Mouse (Mus musculus): ENCODE results near the gene Lsm4. TPM values are rescaled to one million over a fixed set of nuclear protein-coding genes. Genes with fewer than 3 reads are reported as not detected.

The Lsm4 gene
- total and polyA plus RNA-seq, 2 experiments from 2014 or later = 157 to 312 TPM

DNA sequence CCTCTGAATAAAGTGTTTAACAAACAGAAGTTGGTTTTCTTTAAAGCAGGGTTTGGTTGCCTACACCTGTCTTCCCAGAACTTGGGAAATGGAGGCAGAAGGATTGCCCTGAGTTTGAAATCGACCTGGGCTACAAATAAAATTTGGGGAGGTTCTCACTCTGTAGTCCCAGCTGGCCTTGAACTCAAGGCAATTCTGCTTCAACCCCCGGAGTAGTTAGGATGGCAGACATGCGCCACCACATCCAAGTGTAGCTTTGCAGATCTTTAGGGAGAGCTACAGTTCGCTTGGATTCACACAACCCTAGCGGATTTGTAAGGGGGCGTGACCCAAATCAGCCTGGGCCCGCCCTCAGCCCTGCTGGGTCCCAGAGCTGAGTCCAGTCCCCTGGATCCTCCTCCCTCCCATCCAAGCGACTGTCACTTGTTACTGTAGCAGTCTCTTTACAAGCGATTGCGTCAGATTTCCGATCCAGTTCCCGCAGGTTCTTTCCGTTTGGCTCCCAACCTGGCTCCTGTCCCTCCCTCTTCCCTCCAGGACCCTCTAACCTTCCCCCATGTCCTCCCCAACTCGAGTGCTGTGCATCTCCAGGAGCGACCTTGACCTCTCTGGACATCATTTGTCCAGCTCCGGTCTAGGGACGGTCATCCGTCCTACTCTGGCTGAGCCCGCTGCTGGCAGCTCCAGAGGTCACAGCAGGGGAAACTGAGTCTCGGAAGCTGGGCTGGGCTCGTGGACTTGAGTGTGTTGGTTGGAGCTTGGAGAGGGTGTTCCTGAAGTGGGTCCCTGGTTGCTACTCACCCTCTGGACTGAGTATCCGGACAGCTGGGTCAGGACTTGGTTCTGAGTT is 42.3 kb upstream of the Lsm4 start:
- ATAC-seq (ENCODE audit: low FRiP score) = no peak
- Histone ChIP-seq H3K9ac (replicated peaks; ENCODE audit: low read length, poor library complexity, severe bottlenecking) (0 out of 2 replicates have a peak overlapping the region, but pooled peaks have one; percentile 4), H3K4me3 (ENCODE audit: low read depth, low read length) (no peak overlapping the region), H3K4me1 (ENCODE audit: insufficient read depth, low read length) (no peaks in the 10 kb centered on the region), H3K27me3 (ENCODE audit: insufficient read depth, low read length) (peaks cover 7% of the 10 kb centered on the region; the same call in 1 of the 2 replicates), H3K36me3 (ENCODE audit: insufficient read depth, low read length) (no peaks in the 10 kb centered on the region), H3K9me3 (ENCODE audit: low read length) (no peaks in the 10 kb centered on the region), H3K27ac (ENCODE audit: low read depth, low read length) (no peak overlapping the region), H3K4me2 (ENCODE audit: low read depth, low read length, poor library complexity, severe bottlenecking) (peak overlapping the region; percentile 60; the same call in 1 of the 2 replicates)
- 15% methylated on average over 22 of the region's 22 CpGs for WGBS
- peak; percentile 45 for DNase-seq (ENCODE audit: low spot score)
- no peak for TF ChIP-seq CTCF (IDR thresholded peaks at IDR 0.05)

GRCm38 (mm10) chr8:70631436-70631835 is 41.6 kb upstream of the Lsm4 start:
- ATAC-seq (ENCODE audit: low FRiP score) = no peak
- no peak for TF ChIP-seq CTCF (IDR thresholded peaks at IDR 0.05)
- Histone ChIP-seq H3K36me3 (ENCODE audit: insufficient read depth, low read length) (no peaks in the 10 kb centered on the region), H3K4me1 (ENCODE audit: insufficient read depth, low read length) (no peaks in the 10 kb centered on the region), H3K27me3 (ENCODE audit: insufficient read depth, low read length) (peaks cover 7% of the 10 kb centered on the region; the same call in 1 of the 2 replicates), H3K9ac (replicated peaks; ENCODE audit: low read length, poor library complexity, severe bottlenecking) (no peak overlapping the region), H3K4me3 (ENCODE audit: low read depth, low read length) (no peak overlapping the region), H3K9me3 (ENCODE audit: low read length) (no peaks in the 10 kb centered on the region), H3K4me2 (ENCODE audit: low read depth, low read length, poor library complexity, severe bottlenecking) (no peak overlapping the region), H3K27ac (ENCODE audit: low read depth, low read length) (no peak overlapping the region)
- WGBS = 17% methylated on average over 24 of the region's 24 CpGs
- DNase-seq (ENCODE audit: low spot score) = no peak

DNA sequence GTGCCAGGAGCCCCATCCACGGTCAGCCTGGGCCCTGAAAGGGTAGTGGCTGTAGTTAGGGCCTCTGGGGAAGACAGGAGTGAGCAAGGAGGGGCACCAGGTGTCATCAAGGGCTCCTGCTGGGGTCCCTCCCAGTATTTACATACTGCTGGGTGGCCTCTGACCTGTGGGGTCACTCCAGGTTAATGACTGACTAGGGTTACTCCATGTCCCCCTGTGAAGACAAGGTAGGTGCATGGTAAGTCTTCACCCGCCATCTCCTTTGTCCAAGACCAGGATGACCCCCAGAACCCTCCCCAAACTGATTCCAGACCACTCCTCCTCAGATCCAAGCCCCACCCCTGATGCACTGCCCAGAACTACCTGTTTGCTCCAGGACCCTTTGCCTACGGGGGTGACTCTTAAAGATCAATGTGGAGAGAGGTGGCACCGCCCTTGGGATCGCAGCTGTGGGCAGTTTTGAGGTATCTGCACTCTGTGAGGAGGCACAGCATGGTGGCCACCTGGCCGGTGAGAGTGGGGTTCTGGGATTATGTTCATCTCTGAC is 40.6 kb upstream of the Lsm4 start, which contains the start of gene Gdf15:
Gdf15 (minus strand) TSS at position 111 of the 547 bp plus-strand sequence.
- Histone ChIP-seq H3K27ac (ENCODE audit: low read depth, low read length) (no peak within 1 kb of the TSS), H3K9ac (replicated peaks; ENCODE audit: low read length, poor library complexity, severe bottlenecking) (no peak within 1 kb of the TSS), H3K4me2 (ENCODE audit: low read depth, low read length, poor library complexity, severe bottlenecking) (no peak within 1 kb of the TSS), H3K27me3 (ENCODE audit: insufficient read depth, low read length) (peaks cover 7% of the 10 kb centered on the region; the same call in 1 of the 2 replicates), H3K4me1 (ENCODE audit: insufficient read depth, low read length) (no peaks in the 10 kb centered on the region), H3K9me3 (ENCODE audit: low read length) (no peaks in the 10 kb centered on the region), H3K36me3 (ENCODE audit: insufficient read depth, low read length) (no peaks in the 10 kb centered on the region), H3K4me3 (ENCODE audit: low read depth, low read length) (no peak within 1 kb of the TSS)
- DNase-seq (ENCODE audit: low spot score) = no peak
- no peak for ATAC-seq (ENCODE audit: low FRiP score)
- no peak for TF ChIP-seq CTCF (IDR thresholded peaks at IDR 0.05)
- 82% methylated on average over 6 of the region's 6 CpGs for WGBS

- Histone ChIP-seq H3K4me3 (ENCODE audit: low read depth, low read length) (no peak overlapping the region), H3K4me2 (ENCODE audit: low read depth, low read length, poor library complexity, severe bottlenecking) (no peak overlapping the region), H3K9me3 (ENCODE audit: low read length) (no peaks in the 10 kb centered on the region), H3K27ac (ENCODE audit: low read depth, low read length) (no peak overlapping the region), H3K36me3 (ENCODE audit: insufficient read depth, low read length) (no peaks in the 10 kb centered on the region), H3K9ac (replicated peaks; ENCODE audit: low read length, poor library complexity, severe bottlenecking) (no peak overlapping the region), H3K4me1 (ENCODE audit: insufficient read depth, low read length) (no peaks in the 10 kb centered on the region), H3K27me3 (ENCODE audit: insufficient read depth, low read length) (peaks cover 7% of the 10 kb centered on the region; the same call in 1 of the 2 replicates)
- WGBS = 54% methylated on average over 6 of the region's 6 CpGs
- DNase-seq (ENCODE audit: low spot score) (peak; percentile 21), ATAC-seq (ENCODE audit: low FRiP score) (no peak)
- no peak for TF ChIP-seq CTCF (IDR thresholded peaks at IDR 0.05)
Observed at GRCm38 (mm10) chr8:70634066-70634465, 39.0 kb upstream of the Lsm4 start.

- WGBS = 75% methylated on average over 6 of the region's 6 CpGs
- H3K9me3 ChIP-seq (ENCODE audit: low read length) = no peaks in the 10 kb centered on the region
Observed at GRCm38 (mm10) chr8:70635527-70635926, 37.5 kb upstream of the Lsm4 start.

DNA sequence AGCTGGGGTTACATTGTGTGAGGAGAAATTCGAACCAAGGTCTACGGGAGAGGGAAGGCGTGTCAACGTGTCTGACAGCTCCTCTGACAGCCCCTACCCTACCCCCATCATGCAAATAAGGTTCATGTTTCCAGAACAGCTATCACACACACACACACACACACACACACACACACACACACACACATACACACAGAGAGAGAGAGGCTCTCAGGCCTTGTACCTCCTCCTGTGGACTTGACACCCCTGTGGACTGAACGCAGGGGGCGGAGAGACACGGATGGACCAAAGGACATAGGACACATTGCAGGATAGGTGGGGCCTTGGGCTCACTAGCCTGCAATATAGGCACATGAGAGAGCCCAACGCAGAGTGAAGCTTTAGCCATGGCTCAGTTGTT is 36.2 kb upstream of the Lsm4 start:
- no peaks in the 10 kb centered on the region for H3K4me1 ChIP-seq (ENCODE audit: insufficient read depth, low read length)
- DNase-seq (ENCODE audit: low spot score) (no peak), ATAC-seq (ENCODE audit: low FRiP score) (no peak)
- H3K27ac ChIP-seq (ENCODE audit: low read depth, low read length) = no peak overlapping the region
- no peaks in the 10 kb centered on the region for H3K9me3 ChIP-seq (ENCODE audit: low read length)
- no peak for TF ChIP-seq CTCF (IDR thresholded peaks at IDR 0.05)
- no peaks in the 10 kb centered on the region for H3K27me3 ChIP-seq (ENCODE audit: insufficient read depth, low read length)
- H3K9ac ChIP-seq (replicated peaks; ENCODE audit: low read length, poor library complexity, severe bottlenecking) = no peak overlapping the region
- H3K4me2 ChIP-seq (ENCODE audit: low read depth, low read length, poor library complexity, severe bottlenecking) = no peak overlapping the region
- 58% methylated on average over 8 of the region's 8 CpGs for WGBS
- no peaks in the 10 kb centered on the region for H3K36me3 ChIP-seq (ENCODE audit: insufficient read depth, low read length)
- no peak overlapping the region for H3K4me3 ChIP-seq (ENCODE audit: low read depth, low read length)

More at GRCm38 (mm10) chr8:70635527-70635926, 37.5 kb upstream of the Lsm4 start:
- H3K4me3 ChIP-seq (ENCODE audit: low read depth, low read length) = no peak overlapping the region
- H3K4me1 ChIP-seq (ENCODE audit: insufficient read depth, low read length) = no peaks in the 10 kb centered on the region
- H3K27me3 ChIP-seq (ENCODE audit: insufficient read depth, low read length) = peaks cover 7% of the 10 kb centered on the region; the same call in 1 of the 2 replicates
- H3K27ac ChIP-seq (ENCODE audit: low read depth, low read length) = no peak overlapping the region
- no peaks in the 10 kb centered on the region for H3K36me3 ChIP-seq (ENCODE audit: insufficient read depth, low read length)
- no peak overlapping the region for H3K4me2 ChIP-seq (ENCODE audit: low read depth, low read length, poor library complexity, severe bottlenecking)
- TF ChIP-seq CTCF (IDR thresholded peaks at IDR 0.05) = no peak
- ATAC-seq (ENCODE audit: low FRiP score) (no peak), DNase-seq (ENCODE audit: low spot score) (no peak)
- no peak overlapping the region for H3K9ac ChIP-seq (replicated peaks; ENCODE audit: low read length, poor library complexity, severe bottlenecking)

All from midbrain, postnatal 0 days (tissue).